Mouse (Mus musculus): Measurements from ENCODE around the gene Kbtbd3. TPM values are rescaled to one million over a fixed set of nuclear protein-coding genes. Genes with fewer than 3 reads are reported as not detected.

The Kbtbd3 gene
- 3.0 and 3.7 TPM in 2 replicates for polyA plus RNA-seq (2015; fragmentation: Nextera tagmentation; extraction: Ambion mirVana)

DNA sequence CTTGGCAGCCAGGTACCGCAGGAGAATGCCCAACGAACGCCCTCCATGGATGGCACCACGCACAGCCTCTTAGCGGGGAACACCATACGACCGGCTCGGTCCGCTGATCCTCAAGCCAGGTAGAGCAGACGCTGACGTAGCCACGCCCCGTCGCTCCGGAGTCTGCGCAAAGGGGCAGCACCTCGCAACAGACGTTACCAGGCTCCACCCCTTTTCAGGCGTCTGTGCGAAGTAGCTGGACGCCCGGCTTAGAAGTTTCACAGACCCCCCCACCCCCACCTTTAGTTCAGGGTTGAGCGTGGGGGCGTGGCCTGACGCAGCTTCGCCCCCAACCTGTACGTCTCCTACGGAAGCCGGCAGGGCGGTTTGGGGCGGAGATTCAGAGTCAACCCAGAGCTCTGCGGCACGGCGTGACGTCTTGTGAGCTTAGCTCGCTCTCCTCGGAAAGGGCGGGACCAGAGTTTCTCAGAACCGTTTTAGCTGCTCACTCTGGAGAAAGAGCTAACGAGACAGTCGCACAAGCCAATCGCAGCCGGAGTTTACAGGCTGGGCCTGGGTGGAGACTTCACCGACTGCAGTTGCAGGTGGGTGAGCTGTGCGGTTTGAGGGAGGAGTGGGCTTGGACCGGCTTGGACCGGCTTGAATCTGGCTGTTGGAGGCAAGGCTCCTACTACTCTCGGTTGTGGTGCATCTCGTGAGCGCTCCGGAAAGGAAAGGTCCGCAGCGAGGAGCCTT, at the start of gene Kbtbd3, which contains the start of gene Aasdhppt:
Gene Kbtbd3 (plus strand): TSS at position 483 of the 735 bp plus-strand sequence.
Gene Aasdhppt (minus strand): TSS at position 121 of the 735 bp plus-strand sequence.
- Histone ChIP-seq H3K9me3 (replicated peaks) (no peaks in the 10 kb centered on the region), H3K4me1 (replicated peaks) (peaks cover 29% of the 10 kb centered on the region), H3K36me3 (0 out of 2 replicates have a peak, but pooled peaks cover 3% of the 10 kb centered on the region), H3K4me2 (peak within 1 kb of the TSS; percentile 89), H3K9ac (peak within 1 kb of the TSS; percentile 85), H3K4me3 (replicated peaks) (peak within 1 kb of the TSS; percentile 82), H3K27me3 (no peaks in the 10 kb centered on the region), H3K27ac (peak within 1 kb of the TSS; percentile 92)
- ATAC-seq (ENCODE audit: low read depth), result peak; percentile 95
- DNase-seq, result peak; percentile 98
- under 1% methylated on average over 53 of the region's 53 CpGs for WGBS (ENCODE audit: insufficient replicate concordance)

DNA sequence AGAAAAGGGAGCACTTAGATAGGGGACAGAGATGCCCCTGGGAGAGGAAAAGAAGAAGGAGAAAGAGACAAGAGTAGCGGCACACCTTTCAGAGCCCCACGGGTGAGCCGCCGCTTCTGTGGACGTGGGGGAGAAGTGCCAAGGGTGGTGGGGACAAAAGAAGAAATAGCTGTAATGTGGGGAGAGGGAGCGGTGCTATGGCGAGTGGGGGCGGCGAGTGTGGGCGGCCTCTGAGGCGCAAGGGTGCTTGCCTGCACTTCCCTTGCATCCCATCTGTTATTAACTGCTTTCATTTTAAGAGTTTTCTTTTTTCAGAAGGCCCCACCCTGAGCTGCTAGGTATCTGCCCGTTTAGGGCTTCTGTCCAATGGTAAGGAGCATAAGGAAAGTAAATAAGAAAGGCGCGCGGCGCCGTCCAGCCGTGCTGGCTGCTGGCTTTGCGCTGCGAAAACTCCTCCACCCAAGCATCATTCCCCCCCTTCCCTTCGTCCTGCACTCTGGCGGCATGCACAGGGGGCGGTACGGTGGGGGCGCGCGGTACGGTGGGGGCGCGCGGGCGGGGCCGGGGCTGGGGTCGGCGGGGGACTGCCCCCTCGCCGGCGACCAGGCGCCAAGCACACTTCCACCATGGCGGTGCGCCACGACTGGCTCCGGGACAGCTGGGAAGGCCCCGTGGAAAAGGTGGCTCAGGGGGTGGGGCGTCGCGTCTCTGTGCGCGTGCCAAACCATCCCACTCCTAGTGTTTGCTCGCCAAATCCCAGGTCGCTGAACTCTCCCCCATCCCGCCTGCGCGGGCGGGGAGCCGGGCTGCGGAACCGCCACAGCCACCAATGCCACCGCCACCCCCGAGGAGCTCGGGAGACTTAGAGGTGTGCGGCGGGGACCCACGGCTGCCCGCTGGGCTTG, 49.5 kb upstream of the Kbtbd3 start:
- H3K4me1 ChIP-seq (replicated peaks), result no peaks in the 10 kb centered on the region
- H3K4me3 ChIP-seq (replicated peaks), result peak overlapping the region; percentile 32
- H3K36me3 ChIP-seq, result no peaks in the 10 kb centered on the region
- H3K27ac ChIP-seq, result no peak overlapping the region
- 43% methylated on average over 64 of the region's 65 CpGs for WGBS (ENCODE audit: insufficient replicate concordance)
- H3K9me3 ChIP-seq (replicated peaks), result peaks cover 13% of the 10 kb centered on the region
- no peak for ATAC-seq (ENCODE audit: low read depth)
- no peak overlapping the region for H3K4me2 ChIP-seq
- DNase-seq, result no peak
- H3K9ac ChIP-seq, result no peak overlapping the region
- H3K27me3 ChIP-seq, result no peaks in the 10 kb centered on the region

DNA sequence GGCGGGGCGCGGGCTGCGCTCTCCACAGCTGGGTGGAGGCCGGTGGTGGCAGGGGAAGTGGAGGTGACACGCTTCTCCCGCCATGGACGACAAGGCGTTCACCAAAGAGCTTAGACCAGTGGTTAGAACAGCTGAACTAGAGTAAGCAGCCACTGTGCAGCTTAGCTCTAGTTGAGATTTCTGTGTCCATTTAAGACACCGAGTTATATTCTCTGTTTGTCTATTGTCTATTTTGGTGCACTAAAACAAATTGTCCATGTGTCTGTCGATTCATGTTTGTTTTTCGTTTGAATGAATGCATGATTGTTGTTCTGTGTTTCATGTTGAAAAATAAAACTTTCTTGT, 48.9 kb upstream of the Kbtbd3 start:
- no peaks in the 10 kb centered on the region for H3K36me3 ChIP-seq
- H3K4me2 ChIP-seq, result no peak overlapping the region
- peaks cover 13% of the 10 kb centered on the region for H3K9me3 ChIP-seq (replicated peaks)
- H3K27me3 ChIP-seq, result no peaks in the 10 kb centered on the region
- H3K4me1 ChIP-seq (replicated peaks), result no peaks in the 10 kb centered on the region
- 58% methylated on average over 12 of the region's 12 CpGs for WGBS (ENCODE audit: insufficient replicate concordance)
- no peak for DNase-seq
- H3K4me3 ChIP-seq (replicated peaks), result peak overlapping the region; percentile 32; the same call in 1 of the 2 replicates
- H3K9ac ChIP-seq, result no peak overlapping the region
- no peak overlapping the region for H3K27ac ChIP-seq
- no peak for ATAC-seq (ENCODE audit: low read depth)

DNA sequence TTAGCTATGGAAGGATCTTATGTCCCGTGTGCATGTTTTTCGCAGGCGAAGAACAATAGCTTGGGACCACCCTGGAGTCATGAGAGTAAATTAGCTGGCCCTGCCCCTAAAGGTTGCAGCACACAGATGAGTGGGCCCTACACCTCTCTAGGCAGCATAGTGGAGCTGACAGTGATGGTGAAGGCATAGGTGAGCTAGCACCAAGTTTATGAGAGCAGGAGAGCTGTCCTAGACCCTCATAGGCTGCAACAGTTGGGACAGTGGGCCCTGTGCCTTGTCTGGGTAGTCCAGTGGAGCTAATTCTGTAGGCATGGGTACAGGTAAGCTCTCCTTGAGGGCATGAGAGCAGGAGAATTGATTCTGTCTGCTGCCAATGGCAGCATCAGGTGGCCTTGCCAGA, 42.8 kb upstream of the Kbtbd3 start:
- H3K27ac ChIP-seq, result no peak overlapping the region
- H3K9ac ChIP-seq, result no peak overlapping the region
- no peaks in the 10 kb centered on the region for H3K4me1 ChIP-seq (replicated peaks)
- WGBS (ENCODE audit: insufficient replicate concordance), result 81% methylated on average over 3 of the region's 3 CpGs
- no peaks in the 10 kb centered on the region for H3K27me3 ChIP-seq
- no peaks in the 10 kb centered on the region for H3K36me3 ChIP-seq
- no peak overlapping the region for H3K4me3 ChIP-seq (replicated peaks)
- ATAC-seq (ENCODE audit: low read depth) (no peak), DNase-seq (no peak)
- no peak overlapping the region for H3K4me2 ChIP-seq
- H3K9me3 ChIP-seq (replicated peaks), result no peaks in the 10 kb centered on the region

DNA sequence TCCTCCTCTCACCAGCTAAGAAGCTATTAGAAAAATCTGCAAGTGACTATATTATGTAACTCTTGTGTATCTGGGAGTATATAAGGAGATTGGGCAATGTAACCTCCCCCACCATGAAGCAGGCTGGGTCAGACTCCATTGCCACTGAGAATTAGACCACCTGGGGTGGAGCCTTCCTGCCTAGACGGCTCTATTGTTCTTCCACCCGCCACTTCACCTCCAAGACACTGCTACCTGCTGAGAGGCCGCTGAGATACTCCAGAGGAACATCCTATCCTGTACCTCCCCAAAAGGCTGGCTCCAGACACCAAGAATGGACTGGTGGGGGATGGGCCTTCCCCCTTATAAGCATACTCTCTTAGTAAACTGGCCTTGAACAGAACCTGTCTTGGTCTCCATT, 25.8 kb upstream of the Kbtbd3 start:
- Histone ChIP-seq H3K27me3 (no peaks in the 10 kb centered on the region), H3K4me1 (replicated peaks) (no peaks in the 10 kb centered on the region), H3K9ac (no peak overlapping the region), H3K36me3 (peaks cover 13% of the 10 kb centered on the region), H3K27ac (no peak overlapping the region), H3K4me3 (replicated peaks) (no peak overlapping the region), H3K4me2 (no peak overlapping the region), H3K9me3 (replicated peaks) (no peaks in the 10 kb centered on the region)
- ATAC-seq (ENCODE audit: low read depth) (no peak), DNase-seq (no peak)
- WGBS (ENCODE audit: insufficient replicate concordance), result 46% methylated on average over 3 of the region's 3 CpGs

DNA sequence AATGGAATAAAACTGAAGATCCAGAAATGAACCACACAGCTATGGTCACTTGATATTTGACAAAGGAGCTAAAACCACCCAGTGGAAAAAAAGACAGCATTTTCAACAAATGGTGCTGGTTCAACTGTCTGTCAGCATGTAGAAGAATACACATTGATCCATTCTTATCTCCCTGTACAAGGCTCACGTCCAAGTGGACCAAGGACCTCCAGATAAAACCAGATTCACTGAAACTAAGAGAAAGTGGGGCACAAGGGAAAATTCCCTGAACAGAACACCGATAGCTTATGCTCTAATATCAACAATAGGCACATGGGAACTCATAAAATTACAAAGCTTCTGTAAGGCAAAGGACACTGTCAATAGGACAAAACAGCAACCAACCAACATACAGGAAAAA, 9.2 kb upstream of the Kbtbd3 start:
- Histone ChIP-seq H3K9ac (no peak overlapping the region), H3K4me2 (no peak overlapping the region), H3K27me3 (no peaks in the 10 kb centered on the region), H3K4me3 (replicated peaks) (no peak overlapping the region), H3K27ac (no peak overlapping the region), H3K36me3 (peaks cover 32% of the 10 kb centered on the region), H3K4me1 (replicated peaks) (peaks cover 8% of the 10 kb centered on the region), H3K9me3 (replicated peaks) (no peaks in the 10 kb centered on the region)
- no peak for DNase-seq
- 34% methylated on average over 2 of the region's 2 CpGs for WGBS (ENCODE audit: insufficient replicate concordance)
- ATAC-seq (ENCODE audit: low read depth), result no peak

DNA sequence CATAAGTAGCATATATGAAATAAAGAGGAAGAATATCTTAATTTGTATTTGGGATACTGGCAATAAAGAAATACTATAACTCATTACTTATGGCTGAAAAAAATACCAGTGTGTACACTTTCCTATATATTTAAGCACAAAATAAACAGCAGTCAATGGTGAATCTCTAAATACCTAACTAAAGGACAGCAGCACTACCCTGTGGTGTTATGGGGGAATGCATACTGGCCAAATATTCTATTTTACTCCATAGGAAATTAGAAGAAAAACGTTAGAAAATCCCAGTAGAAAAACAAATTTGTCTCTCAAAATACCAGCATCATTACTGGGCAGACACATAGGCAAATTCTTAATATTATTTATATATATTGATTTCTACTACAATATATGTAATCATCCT, 4.8 kb upstream of the Kbtbd3 start:
- no peak overlapping the region for H3K4me3 ChIP-seq (replicated peaks)
- WGBS (ENCODE audit: insufficient replicate concordance), result 45% methylated on average over 1 of the region's 1 CpGs
- ATAC-seq (ENCODE audit: low read depth) (no peak), DNase-seq (no peak)
- no peaks in the 10 kb centered on the region for H3K27me3 ChIP-seq
- peaks cover 20% of the 10 kb centered on the region for H3K4me1 ChIP-seq (replicated peaks)
- no peak overlapping the region for H3K27ac ChIP-seq
- no peak overlapping the region for H3K4me2 ChIP-seq
- H3K9me3 ChIP-seq (replicated peaks), result no peaks in the 10 kb centered on the region
- no peak overlapping the region for H3K9ac ChIP-seq
- peaks cover 19% of the 10 kb centered on the region for H3K36me3 ChIP-seq

DNA sequence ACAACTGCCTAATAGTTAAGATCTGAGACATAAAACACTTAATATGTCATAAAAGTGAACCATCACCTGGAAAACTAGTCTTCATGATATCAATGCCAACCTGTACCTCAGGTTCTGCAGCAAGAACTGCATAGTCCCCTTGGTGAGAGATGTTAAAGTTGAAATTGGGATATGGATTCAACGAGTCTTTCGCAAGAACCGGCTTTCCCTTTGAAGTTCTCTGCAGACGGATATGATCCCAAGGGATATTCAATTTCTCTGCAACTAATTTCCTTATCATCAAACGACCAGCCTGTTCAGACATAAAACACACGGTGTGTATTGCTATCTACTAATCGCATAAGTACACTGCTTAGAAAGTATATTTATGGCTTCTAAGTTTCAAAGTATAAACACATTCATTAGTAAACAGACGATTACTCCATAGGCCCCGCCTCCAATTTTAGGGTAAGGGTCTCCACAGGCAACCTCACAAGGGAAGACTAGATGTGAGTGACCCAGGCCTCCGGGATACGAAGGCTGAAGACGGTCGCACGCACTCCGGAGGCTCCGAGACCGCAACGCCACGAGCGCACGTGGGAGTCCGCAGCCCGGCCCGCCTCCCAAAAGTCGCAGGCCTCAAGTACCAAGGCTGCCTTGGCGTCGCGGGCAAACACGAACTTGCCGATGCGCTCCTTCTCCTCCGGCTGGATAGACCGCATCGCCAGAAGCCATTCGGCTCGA, 844 bp upstream of the Kbtbd3 start:
- Histone ChIP-seq H3K9ac (peak overlapping the region; percentile 80), H3K9me3 (replicated peaks) (no peaks in the 10 kb centered on the region), H3K36me3 (no peaks in the 10 kb centered on the region), H3K4me3 (replicated peaks) (peak overlapping the region; percentile 82), H3K27me3 (no peaks in the 10 kb centered on the region), H3K27ac (peak overlapping the region; percentile 92), H3K4me1 (replicated peaks) (peaks cover 29% of the 10 kb centered on the region), H3K4me2 (peak overlapping the region; percentile 89)
- DNase-seq (no peak), ATAC-seq (ENCODE audit: low read depth) (peak; percentile 44)
- under 1% methylated on average over 36 of the region's 36 CpGs for WGBS (ENCODE audit: insufficient replicate concordance)

DNA sequence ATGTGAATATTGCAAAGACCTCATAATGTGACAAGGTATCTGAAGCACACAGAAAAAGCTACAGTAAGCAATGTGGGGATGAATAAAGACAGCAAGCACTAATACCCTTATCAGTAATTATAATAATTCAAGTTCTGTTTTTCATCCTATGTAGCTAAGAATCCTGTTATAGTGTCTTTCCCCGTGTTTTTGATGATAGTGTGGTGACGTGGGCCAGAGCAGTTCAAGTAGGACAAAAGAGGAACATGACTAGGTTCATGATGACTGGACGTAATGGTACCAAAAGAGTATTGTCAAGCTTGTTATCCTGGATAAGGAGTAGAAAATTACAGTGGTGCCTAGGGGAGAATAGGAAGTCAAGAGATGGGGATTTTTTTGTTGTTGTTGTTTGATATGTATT, 1.1 kb downstream of the Kbtbd3 start:
- no peaks in the 10 kb centered on the region for H3K27me3 ChIP-seq
- peaks cover 29% of the 10 kb centered on the region for H3K4me1 ChIP-seq (replicated peaks)
- ATAC-seq (ENCODE audit: low read depth), result no peak
- no peaks in the 10 kb centered on the region for H3K9me3 ChIP-seq (replicated peaks)
- WGBS (ENCODE audit: insufficient replicate concordance), result 24% methylated on average over 3 of the region's 3 CpGs
- peak overlapping the region; percentile 82 for H3K4me3 ChIP-seq (replicated peaks)
- peak overlapping the region; percentile 85 for H3K9ac ChIP-seq
- peak overlapping the region; percentile 92 for H3K27ac ChIP-seq
- no peak for DNase-seq
- peak overlapping the region; percentile 89 for H3K4me2 ChIP-seq
- H3K36me3 ChIP-seq, result 0 out of 2 replicates have a peak, but pooled peaks cover 3% of the 10 kb centered on the region

DNA sequence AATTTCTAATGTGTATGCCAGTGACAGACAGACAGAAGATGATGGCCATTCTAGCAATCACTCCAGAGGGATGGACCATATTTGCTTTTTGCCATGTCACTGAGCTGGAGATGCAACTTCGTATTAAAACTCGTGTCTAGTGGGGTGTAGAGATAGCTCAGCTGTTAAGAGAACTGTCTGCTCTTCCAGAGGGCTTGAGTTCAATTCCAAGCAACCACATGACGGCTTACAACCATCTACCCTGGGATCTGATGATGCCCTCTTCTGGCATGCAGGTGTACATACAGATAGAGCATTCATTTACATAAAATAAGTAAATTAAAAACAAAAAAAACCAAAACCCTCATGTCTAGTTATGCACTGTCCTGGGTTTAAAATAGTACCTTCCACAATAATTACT, 1.5 kb downstream of the Kbtbd3 start:
- H3K4me2 ChIP-seq, result peak overlapping the region; percentile 89
- ATAC-seq (ENCODE audit: low read depth), result no peak
- H3K36me3 ChIP-seq, result 0 out of 2 replicates have a peak, but pooled peaks cover 3% of the 10 kb centered on the region
- H3K9ac ChIP-seq, result 0 out of 2 replicates have a peak overlapping the region, but pooled peaks have one; percentile 85
- WGBS (ENCODE audit: insufficient replicate concordance), result 46% methylated on average over 3 of the region's 3 CpGs
- no peak for DNase-seq
- H3K9me3 ChIP-seq (replicated peaks), result no peaks in the 10 kb centered on the region
- no peaks in the 10 kb centered on the region for H3K27me3 ChIP-seq
- H3K4me1 ChIP-seq (replicated peaks), result peaks cover 29% of the 10 kb centered on the region
- peak overlapping the region; percentile 82 for H3K4me3 ChIP-seq (replicated peaks)
- H3K27ac ChIP-seq, result no peak overlapping the region

DNA sequence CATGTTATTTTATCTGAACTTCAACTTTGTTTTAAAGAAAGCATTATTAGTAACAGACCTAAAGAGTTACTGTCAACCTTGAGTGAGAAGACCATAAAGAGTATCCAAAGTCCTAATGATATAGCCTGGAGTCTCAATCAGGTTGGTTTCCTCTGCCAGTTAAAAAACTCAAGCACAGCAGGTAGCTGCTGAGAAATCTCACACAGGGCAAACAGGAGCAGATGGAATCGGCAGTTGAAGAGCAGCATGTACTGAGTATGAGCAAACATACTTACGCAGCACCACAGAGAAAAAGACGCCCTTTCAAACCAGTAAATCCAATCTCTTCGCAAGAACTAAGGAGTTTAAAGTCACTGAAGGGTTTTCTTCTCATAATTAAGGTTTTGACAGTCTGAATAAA, 4.3 kb downstream of the Kbtbd3 start:
- Histone ChIP-seq H3K36me3 (0 out of 2 replicates have a peak, but pooled peaks cover 3% of the 10 kb centered on the region), H3K27ac (no peak overlapping the region), H3K4me2 (no peak overlapping the region), H3K4me3 (replicated peaks) (no peak overlapping the region), H3K4me1 (replicated peaks) (peaks cover 16% of the 10 kb centered on the region), H3K9me3 (replicated peaks) (no peaks in the 10 kb centered on the region), H3K27me3 (no peaks in the 10 kb centered on the region), H3K9ac (no peak overlapping the region)
- 78% methylated on average over 4 of the region's 4 CpGs for WGBS (ENCODE audit: insufficient replicate concordance)
- ATAC-seq (ENCODE audit: low read depth), result no peak
- no peak for DNase-seq

Measured in liver, embryonic 13.5 days (tissue).